Mouse (Mus musculus) cortical plate, adult 2 months (tissue): Measurements from ENCODE around the gene Ctnnbl1.

Source experiments
- CTCF ChIP-seq: fragments of 200-500 bp; IDR thresholded peaks from 2 replicates; pipeline ENCODE4 v1.5.1; 2011; ENCODE audit warnings: mild to moderate bottlenecking, control low read depth, low read length; ENCODE audit not compliant: insufficient read depth; ENCODE audit errors: extremely low read depth
- POLR2A ChIP-seq: fragments of 200-500 bp; IDR thresholded peaks from 2 replicates; pipeline ENCODE4 v1.6.1; 2011; ENCODE audit warnings: mild to moderate bottlenecking, low read length, control low read depth; ENCODE audit not compliant: insufficient read depth; ENCODE audit errors: extremely low read depth

GRCm38 (mm10) chr2:157844746-157845145 is 107.5 kb downstream of the Ctnnbl1 start:
- no peak for TF ChIP-seq CTCF
- TF ChIP-seq POLR2A, result no peak
